Mouse (Mus musculus) spleen, adult 2 months (tissue): ENCODE measurements around the gene Polr2b. TPM values are rescaled to one million over a fixed set of nuclear protein-coding genes. Genes with fewer than 3 reads are reported as not detected.

Experiments used
- DNase-seq, 2 experiments: peaks; one replicate each; pipeline versions ENCODE4 v3.0.0 to v3.0.0-alpha.2; 2012 to 2021; ENCODE audit warnings: low spot score in 2 of 2, low read depth in 1 of 2
- H3K27ac ChIP-seq: fragments of 200-500 bp; 2 replicates; pipeline ENCODE4 v1.5.1; 2012; ENCODE audit warnings: low read length, inconsistent platforms; ENCODE audit not compliant: insufficient read depth
- H3K27me3 ChIP-seq: fragments of 200-500 bp; 2 replicates; pipeline ENCODE4 v1.6.1; 2012; ENCODE audit warnings: mild to moderate bottlenecking, moderate library complexity, low read length, inconsistent platforms; ENCODE audit not compliant: control insufficient read depth, insufficient read depth
- H3K36me3 ChIP-seq: fragments of 200-500 bp; 2 replicates; pipeline ENCODE4 v1.6.1; 2012; ENCODE audit warnings: mild to moderate bottlenecking, low read length, inconsistent platforms; ENCODE audit not compliant: control insufficient read depth, insufficient read depth
- H3K4me1 ChIP-seq: fragments of 200-500 bp; 2 replicates; pipeline ENCODE4 v1.6.1; 2011; ENCODE audit warnings: inconsistent platforms; ENCODE audit not compliant: control insufficient read depth, insufficient read depth, insufficient read length
- H3K4me3 ChIP-seq: fragments of 200-500 bp; 2 replicates; pipeline ENCODE4 v1.5.1; 2011; ENCODE audit warnings: mild to moderate bottlenecking, inconsistent platforms; ENCODE audit not compliant: insufficient read depth, insufficient read length; ENCODE audit errors: extremely low read depth
- CTCF ChIP-seq: fragments of 200-500 bp; IDR thresholded peaks from 2 replicates; pipeline ENCODE4 v1.5.1; 2011; ENCODE audit warnings: mild to moderate bottlenecking, inconsistent platforms; ENCODE audit not compliant: insufficient read depth, insufficient read length, insufficient replicate concordance; ENCODE audit errors: extremely low read depth
- POLR2A ChIP-seq: fragments of 200-500 bp; IDR thresholded peaks from 2 replicates; pipeline ENCODE4 v1.6.1; 2011; ENCODE audit warnings: low read depth, low read length, inconsistent platforms
- WGBS: fragments of 180-500 bp; shearing (Covaris S2); methylation state at CpG from one replicate; pipeline ENCODE4 v1.1.7; 2018; 5-methylcytosine and 5-hydroxymethylcytosine counted together
- polyA plus RNA-seq: library from polyadenylated mRNA; depleted of rRNA; stranded (reverse); fragments of >200 nt; gene quantifications from 2 replicates; pipeline ENCODE4 v1.2.3, GENCODE M21; 2012

The Polr2b gene
- polyA plus RNA-seq, 1 experiment, result 16.8 TPM

DNA sequence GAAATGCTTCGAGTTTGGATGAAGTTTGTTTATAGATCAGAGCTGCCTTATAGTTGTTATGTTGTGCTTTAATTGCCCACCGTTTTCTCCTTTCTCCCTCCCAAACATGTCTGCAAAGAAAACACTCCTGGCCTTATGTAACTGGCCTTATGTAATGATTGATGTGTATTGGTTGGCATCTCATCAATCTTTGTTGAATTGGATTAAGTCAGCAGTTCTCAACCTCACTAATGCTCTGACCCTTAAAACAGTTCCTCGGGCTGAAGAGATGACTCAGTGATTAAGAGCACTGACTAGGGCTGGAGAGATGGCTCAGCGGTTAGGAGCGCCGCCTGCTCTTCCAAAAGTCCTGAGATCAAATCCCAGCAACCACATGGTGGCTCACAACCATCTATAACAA lies 5.0 kb downstream of the Polr2b start:
- 92% methylated on average over 6 of the region's 6 CpGs for WGBS
- peaks cover 18% of the 10 kb centered on the region for H3K36me3 ChIP-seq
- H3K4me1 ChIP-seq, result no peaks in the 10 kb centered on the region; the same call in 1 of the 2 replicates
- DNase-seq, result no peak
- no peaks in the 10 kb centered on the region for H3K27me3 ChIP-seq
- TF ChIP-seq CTCF, result no peak
- no peak for TF ChIP-seq POLR2A
- H3K4me3 ChIP-seq, result no peak overlapping the region
- H3K27ac ChIP-seq, result no peak overlapping the region

DNA sequence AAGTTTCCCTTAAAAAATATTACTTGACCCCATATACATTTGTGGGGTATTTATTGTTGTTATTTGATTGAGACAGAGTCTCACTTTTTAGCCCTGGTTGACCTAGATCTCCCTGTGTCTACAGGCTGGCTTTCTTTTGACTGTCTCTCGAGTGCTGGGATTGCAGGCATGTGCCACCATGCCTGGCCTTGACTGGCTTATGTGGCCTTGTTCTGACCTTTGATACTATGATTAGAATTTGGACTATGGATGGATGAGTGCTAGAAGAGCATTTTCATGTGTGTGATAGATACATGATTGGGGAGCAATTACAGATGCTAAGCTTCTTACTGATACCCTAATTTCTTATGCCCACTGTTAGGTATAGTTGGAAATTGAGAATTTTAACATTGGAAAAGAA lies 15.0 kb downstream of the Polr2b start:
- WGBS, result 95% methylated on average over 1 of the region's 1 CpGs
- H3K4me1 ChIP-seq, result no peaks in the 10 kb centered on the region
- no peak for DNase-seq
- H3K27ac ChIP-seq, result no peak overlapping the region
- TF ChIP-seq POLR2A (no peak), CTCF (no peak)
- no peaks in the 10 kb centered on the region for H3K27me3 ChIP-seq
- H3K4me3 ChIP-seq, result no peak overlapping the region
- H3K36me3 ChIP-seq, result peaks cover 64% of the 10 kb centered on the region

DNA sequence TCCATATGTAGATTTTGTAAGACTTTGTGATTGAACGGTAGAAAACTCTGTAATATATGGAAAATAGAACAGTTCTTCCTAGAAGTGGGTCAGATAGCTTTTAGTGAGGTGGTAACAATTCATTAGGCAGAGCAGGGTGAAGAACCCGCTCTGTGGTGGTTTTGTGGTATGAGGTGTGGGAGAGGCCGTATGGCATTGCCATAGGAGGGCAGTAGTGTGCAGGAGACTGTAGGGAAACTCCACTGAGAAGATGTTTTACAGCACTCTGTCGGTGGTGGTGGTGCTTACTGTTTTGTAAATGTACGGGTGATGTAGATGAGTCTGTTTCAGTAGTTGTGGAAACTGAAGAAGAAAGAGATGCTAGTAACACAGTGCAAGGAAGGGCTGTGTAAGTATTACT lies 20.2 kb downstream of the Polr2b start:
- Histone ChIP-seq H3K4me1 (no peaks in the 10 kb centered on the region), H3K4me3 (no peak overlapping the region), H3K36me3 (peaks cover 46% of the 10 kb centered on the region), H3K27ac (no peak overlapping the region), H3K27me3 (no peaks in the 10 kb centered on the region)
- TF ChIP-seq CTCF (no peak), POLR2A (no peak)
- no peak for DNase-seq
- 67% methylated on average over 5 of the region's 5 CpGs for WGBS

DNA sequence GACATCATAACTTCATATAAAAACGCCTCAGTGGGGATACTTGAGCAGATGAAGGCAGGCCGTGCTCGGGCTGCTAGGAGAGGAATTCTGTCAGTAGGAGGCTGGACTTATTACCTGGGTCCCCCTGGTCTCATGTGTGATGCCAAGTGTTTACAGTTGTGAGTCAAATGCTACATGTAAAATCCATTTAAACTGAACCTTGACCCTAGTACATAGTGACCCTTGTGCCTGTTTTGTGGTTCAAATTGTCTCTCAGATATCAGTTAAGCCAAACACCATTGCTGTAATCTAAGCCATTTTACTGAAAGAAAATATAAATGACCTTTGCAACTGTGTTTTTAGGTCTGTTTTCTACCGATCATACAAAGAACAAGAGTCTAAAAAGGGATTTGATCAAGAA lies 30.1 kb downstream of the Polr2b start:
- Histone ChIP-seq H3K4me3 (no peak overlapping the region), H3K27me3 (no peaks in the 10 kb centered on the region), H3K4me1 (no peaks in the 10 kb centered on the region), H3K27ac (no peak overlapping the region), H3K36me3 (peaks cover 50% of the 10 kb centered on the region)
- no peak for DNase-seq
- TF ChIP-seq CTCF (no peak), POLR2A (no peak)
- 94% methylated on average over 4 of the region's 4 CpGs for WGBS

DNA sequence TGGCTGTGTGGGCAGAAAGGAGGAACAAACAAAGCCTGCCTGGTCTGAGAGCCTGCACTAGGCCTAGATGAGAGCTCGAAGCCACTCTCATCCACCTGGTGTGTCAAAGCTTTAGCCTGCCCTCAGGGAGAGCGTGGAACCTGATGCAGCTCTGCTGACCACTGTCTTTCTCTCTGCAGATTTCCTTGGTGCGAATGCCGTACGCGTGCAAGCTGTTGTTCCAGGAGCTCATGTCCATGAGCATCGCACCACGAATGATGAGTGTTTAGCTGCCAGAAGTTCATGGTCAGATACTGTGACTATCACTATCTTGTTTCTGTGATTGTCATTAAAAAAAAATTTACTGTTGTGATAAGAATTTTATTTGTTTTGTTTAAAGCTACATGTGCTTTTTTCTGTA lies 39.0 kb downstream of the Polr2b start:
- Histone ChIP-seq H3K4me3 (no peak overlapping the region), H3K4me1 (peaks cover 2% of the 10 kb centered on the region; the same call in 1 of the 2 replicates), H3K27ac (no peak overlapping the region), H3K36me3 (peaks cover 37% of the 10 kb centered on the region), H3K27me3 (no peaks in the 10 kb centered on the region)
- TF ChIP-seq POLR2A (no peak), CTCF (no peak)
- no peak for DNase-seq
- WGBS, result 95% methylated on average over 8 of the region's 8 CpGs

DNA sequence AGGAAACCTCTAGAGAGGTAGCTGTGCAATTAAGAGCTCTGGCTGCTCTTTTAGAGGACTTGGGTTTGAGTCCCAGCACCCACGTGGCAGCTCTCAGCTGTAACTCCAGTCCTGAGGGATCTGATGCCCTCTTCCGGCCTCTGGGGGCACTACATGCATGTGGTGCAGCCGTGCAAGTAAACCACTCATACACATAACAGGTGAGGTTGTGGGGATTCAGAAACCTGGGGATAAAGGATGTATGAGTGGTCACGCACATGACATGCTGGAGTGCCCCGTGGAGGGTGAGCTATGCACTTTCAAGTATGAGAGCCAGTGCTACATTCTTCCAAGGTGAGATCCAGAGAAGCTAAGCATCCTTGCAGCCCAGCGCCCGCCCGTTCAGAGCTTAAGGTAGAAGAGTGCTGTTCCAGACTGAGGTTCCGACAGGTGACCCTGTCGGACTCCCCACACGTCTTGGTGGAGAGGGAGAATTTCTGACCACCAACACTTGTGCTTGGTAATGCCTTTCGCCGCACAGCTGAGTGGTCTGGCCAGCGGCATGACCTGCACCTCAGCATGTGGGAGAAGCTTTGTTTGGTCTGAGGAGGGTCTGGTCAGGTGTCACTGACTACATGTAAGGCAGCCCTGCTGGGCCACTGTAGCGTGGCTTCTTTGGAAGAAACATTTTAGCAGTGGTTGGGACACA lies 40.2 kb downstream of the Polr2b start:
- peaks cover 31% of the 10 kb centered on the region for H3K36me3 ChIP-seq
- no peak for DNase-seq
- H3K4me1 ChIP-seq, result peaks cover 2% of the 10 kb centered on the region; the same call in 1 of the 2 replicates
- 95% methylated on average over 15 of the region's 15 CpGs for WGBS
- H3K4me3 ChIP-seq, result no peak overlapping the region
- no peak overlapping the region for H3K27ac ChIP-seq
- TF ChIP-seq POLR2A, result no peak
- TF ChIP-seq CTCF, result no peak
- no peaks in the 10 kb centered on the region for H3K27me3 ChIP-seq

DNA sequence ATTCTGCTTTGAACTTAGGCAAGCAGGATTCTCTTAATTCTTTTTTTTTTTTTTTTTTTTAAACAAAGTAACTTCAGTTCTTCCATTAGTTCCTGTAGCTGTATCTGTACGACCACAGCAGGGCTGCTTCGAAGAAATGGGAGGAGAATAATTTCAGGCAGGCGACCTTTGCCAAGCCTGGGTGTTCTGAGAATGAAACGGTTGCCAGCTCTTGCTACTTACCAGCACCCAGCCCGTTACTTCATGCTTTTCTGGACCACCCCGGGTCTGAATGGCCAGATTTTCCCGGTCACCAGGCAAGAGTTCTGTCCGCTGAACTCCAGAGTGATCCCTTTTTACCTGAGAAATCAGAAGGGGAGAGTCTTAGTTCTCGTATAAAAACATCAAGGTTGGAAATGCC lies 41.7 kb downstream of the Polr2b start:
- 80% methylated on average over 9 of the region's 9 CpGs for WGBS
- no peak overlapping the region for H3K27ac ChIP-seq
- H3K4me3 ChIP-seq, result no peak overlapping the region
- H3K36me3 ChIP-seq, result peaks cover 22% of the 10 kb centered on the region
- no peaks in the 10 kb centered on the region for H3K27me3 ChIP-seq
- peaks cover 2% of the 10 kb centered on the region; the same call in 1 of the 2 replicates for H3K4me1 ChIP-seq
- TF ChIP-seq POLR2A (no peak), CTCF (no peak)
- DNase-seq, result no peak
